Mouse (Mus musculus): Measurements from ENCODE around the gene Traf7. TPM values are rescaled to one million over a fixed set of nuclear protein-coding genes. Genes with fewer than 3 reads are reported as not detected.
A peak's percentile ranks its signal among the peaks of the same experiment; 100 is the strongest.

Traf7 gene
- polyA plus RNA-seq, 1 experiment from 2014 or later, result 104 TPM

- Histone ChIP-seq H3K36me3 (ENCODE audit: control insufficient read depth, insufficient read depth, low read length) (peaks cover 44% of the 10 kb centered on the region), H3K9me3 (ENCODE audit: control insufficient read depth, low read length) (no peaks in the 10 kb centered on the region), H3K4me2 (ENCODE audit: low read length) (no peak overlapping the region), H3K27me3 (replicated peaks; ENCODE audit: control insufficient read depth, insufficient read depth, low read length) (no peaks in the 10 kb centered on the region), H3K4me1 (replicated peaks; ENCODE audit: control insufficient read depth, insufficient read depth, low read length) (peaks cover 29% of the 10 kb centered on the region), H3K4me3 (ENCODE audit: low read depth, low read length) (no peak overlapping the region), H3K27ac (ENCODE audit: low read depth) (no peak overlapping the region), H3K9ac (ENCODE audit: low read length) (no peak overlapping the region)
- WGBS, result 89% methylated on average over 5 of the region's 5 CpGs
- ATAC-seq (replicated peaks; ENCODE audit: low FRiP score, low TSS enrichment, low read depth) (no peak), DNase-seq (ENCODE audit: low spot score) (no peak)
These were observed 53.2 kb downstream of the Traf7 start for GRCm38 (mm10) chr17:24474557-24474956.

GRCm38 (mm10) chr17:24473612-24474275 is 54.0 kb downstream of the Traf7 start, which contains the start of gene Bricd5:
Gene Bricd5, plus strand, starts transcription at chr17:24473884.
- no peak within 1 kb of the TSS for H3K4me3 ChIP-seq (ENCODE audit: low read depth, low read length)
- ATAC-seq (replicated peaks; ENCODE audit: low FRiP score, low TSS enrichment, low read depth) (no peak), DNase-seq (ENCODE audit: low spot score) (no peak)

GRCm38 (mm10) chr17:24472512-24472911 is 55.2 kb downstream of the Traf7 start:
- H3K4me1 ChIP-seq (replicated peaks; ENCODE audit: control insufficient read depth, insufficient read depth, low read length), result peaks cover 22% of the 10 kb centered on the region
- peak overlapping the region; percentile 40; the same call in 1 of the 2 replicates for H3K27ac ChIP-seq (ENCODE audit: low read depth)
- 75% methylated on average over 4 of the region's 4 CpGs for WGBS
- H3K9ac ChIP-seq (ENCODE audit: low read length), result no peak overlapping the region; the same call in 1 of the 2 replicates
- H3K4me2 ChIP-seq (ENCODE audit: low read length), result peak overlapping the region; percentile 97
- ATAC-seq (replicated peaks; ENCODE audit: low FRiP score, low TSS enrichment, low read depth), result no peak
- H3K4me3 ChIP-seq (ENCODE audit: low read depth, low read length), result no peak overlapping the region
- DNase-seq (ENCODE audit: low spot score), result no peak
- H3K9me3 ChIP-seq (ENCODE audit: control insufficient read depth, low read length), result no peaks in the 10 kb centered on the region
- H3K27me3 ChIP-seq (replicated peaks; ENCODE audit: control insufficient read depth, insufficient read depth, low read length), result no peaks in the 10 kb centered on the region
- peaks cover 44% of the 10 kb centered on the region for H3K36me3 ChIP-seq (ENCODE audit: control insufficient read depth, insufficient read depth, low read length)

More at GRCm38 (mm10) chr17:24473612-24474275, 54.0 kb downstream of the Traf7 start, which contains the start of gene Bricd5:
- Histone ChIP-seq H3K36me3 (ENCODE audit: control insufficient read depth, insufficient read depth, low read length) (peaks cover 44% of the 10 kb centered on the region), H3K4me2 (ENCODE audit: low read length) (peak within 1 kb of the TSS; percentile 97), H3K27me3 (replicated peaks; ENCODE audit: control insufficient read depth, insufficient read depth, low read length) (no peaks in the 10 kb centered on the region), H3K27ac (ENCODE audit: low read depth) (peak within 1 kb of the TSS; percentile 40; the same call in 1 of the 2 replicates), H3K9ac (ENCODE audit: low read length) (no peak within 1 kb of the TSS), H3K9me3 (ENCODE audit: control insufficient read depth, low read length) (no peaks in the 10 kb centered on the region), H3K4me1 (replicated peaks; ENCODE audit: control insufficient read depth, insufficient read depth, low read length) (peaks cover 29% of the 10 kb centered on the region)
- WGBS, result 74% methylated on average over 6 of the region's 6 CpGs

GRCm38 (mm10) chr17:24470701-24471527 is 56.8 kb downstream of the Traf7 start:
- Histone ChIP-seq H3K4me2 (ENCODE audit: low read length) (peak overlapping the region; percentile 97), H3K27me3 (replicated peaks; ENCODE audit: control insufficient read depth, insufficient read depth, low read length) (no peaks in the 10 kb centered on the region), H3K4me1 (replicated peaks; ENCODE audit: control insufficient read depth, insufficient read depth, low read length) (peaks cover 22% of the 10 kb centered on the region), H3K4me3 (ENCODE audit: low read depth, low read length) (peak overlapping the region; percentile 91), H3K9me3 (ENCODE audit: control insufficient read depth, low read length) (no peaks in the 10 kb centered on the region), H3K36me3 (ENCODE audit: control insufficient read depth, insufficient read depth, low read length) (peaks cover 28% of the 10 kb centered on the region), H3K9ac (ENCODE audit: low read length) (peak overlapping the region; percentile 85), H3K27ac (ENCODE audit: low read depth) (peak overlapping the region; percentile 71)
- ATAC-seq (replicated peaks; ENCODE audit: low FRiP score, low TSS enrichment, low read depth) (peak; percentile 20), DNase-seq (ENCODE audit: low spot score) (peak; percentile 65)
- WGBS, result 2% methylated on average over 64 of the region's 68 CpGs

- Histone ChIP-seq H3K4me1 (replicated peaks; ENCODE audit: control insufficient read depth, insufficient read depth, low read length) (peaks cover 22% of the 10 kb centered on the region), H3K9me3 (ENCODE audit: control insufficient read depth, low read length) (no peaks in the 10 kb centered on the region), H3K9ac (ENCODE audit: low read length) (peak within 1 kb of the TSS; percentile 85), H3K27ac (ENCODE audit: low read depth) (peak within 1 kb of the TSS; percentile 71), H3K4me3 (ENCODE audit: low read depth, low read length) (peak within 1 kb of the TSS; percentile 91), H3K27me3 (replicated peaks; ENCODE audit: control insufficient read depth, insufficient read depth, low read length) (no peaks in the 10 kb centered on the region), H3K4me2 (ENCODE audit: low read length) (peak within 1 kb of the TSS; percentile 97), H3K36me3 (ENCODE audit: control insufficient read depth, insufficient read depth, low read length) (peaks cover 19% of the 10 kb centered on the region)
- DNase-seq (ENCODE audit: low spot score) (peak; percentile 98), ATAC-seq (replicated peaks; ENCODE audit: low FRiP score, low TSS enrichment, low read depth) (peak; percentile 96)
- WGBS, result under 1% methylated on average over 72 of the region's 75 CpGs
These were observed 57.7 kb downstream of the Traf7 start, which contains the start of the genes E4f1 and Pgp for GRCm38 (mm10) chr17:24469910-24470602. Gene E4f1, minus strand, starts transcription at chr17:24470313. Gene Pgp, plus strand, starts transcription at chr17:24470392.

GRCm38 (mm10) chr17:24469336-24469909 is 58.3 kb downstream of the Traf7 start:
- ATAC-seq (replicated peaks; ENCODE audit: low FRiP score, low TSS enrichment, low read depth) (no peak), DNase-seq (ENCODE audit: low spot score) (no peak)
- no peaks in the 10 kb centered on the region for H3K9me3 ChIP-seq (ENCODE audit: control insufficient read depth, low read length)
- H3K27ac ChIP-seq (ENCODE audit: low read depth), result peak overlapping the region; percentile 71
- H3K27me3 ChIP-seq (replicated peaks; ENCODE audit: control insufficient read depth, insufficient read depth, low read length), result no peaks in the 10 kb centered on the region
- peak overlapping the region; percentile 97 for H3K4me2 ChIP-seq (ENCODE audit: low read length)
- H3K4me3 ChIP-seq (ENCODE audit: low read depth, low read length), result peak overlapping the region; percentile 91
- H3K9ac ChIP-seq (ENCODE audit: low read length), result peak overlapping the region; percentile 85
- peaks cover 22% of the 10 kb centered on the region for H3K4me1 ChIP-seq (replicated peaks; ENCODE audit: control insufficient read depth, insufficient read depth, low read length)
- WGBS, result 16% methylated on average over 7 of the region's 7 CpGs
- H3K36me3 ChIP-seq (ENCODE audit: control insufficient read depth, insufficient read depth, low read length), result peaks cover 13% of the 10 kb centered on the region

GRCm38 (mm10) chr17:24468636-24469246 is 59.0 kb downstream of the Traf7 start:
- no peaks in the 10 kb centered on the region for H3K9me3 ChIP-seq (ENCODE audit: control insufficient read depth, low read length)
- WGBS, result 93% methylated on average over 5 of the region's 5 CpGs
- H3K27ac ChIP-seq (ENCODE audit: low read depth), result no peak overlapping the region
- H3K4me3 ChIP-seq (ENCODE audit: low read depth, low read length), result no peak overlapping the region
- H3K36me3 ChIP-seq (ENCODE audit: control insufficient read depth, insufficient read depth, low read length), result peaks cover 7% of the 10 kb centered on the region
- peaks cover 22% of the 10 kb centered on the region for H3K4me1 ChIP-seq (replicated peaks; ENCODE audit: control insufficient read depth, insufficient read depth, low read length)
- no peak for ATAC-seq (replicated peaks; ENCODE audit: low FRiP score, low TSS enrichment, low read depth)
- H3K9ac ChIP-seq (ENCODE audit: low read length), result no peak overlapping the region
- no peak overlapping the region for H3K4me2 ChIP-seq (ENCODE audit: low read length)
- no peak for DNase-seq (ENCODE audit: low spot score)
- H3K27me3 ChIP-seq (replicated peaks; ENCODE audit: control insufficient read depth, insufficient read depth, low read length), result no peaks in the 10 kb centered on the region
